Mouse (Mus musculus): Measurements from ENCODE around the gene Trmt1l.

DNA sequence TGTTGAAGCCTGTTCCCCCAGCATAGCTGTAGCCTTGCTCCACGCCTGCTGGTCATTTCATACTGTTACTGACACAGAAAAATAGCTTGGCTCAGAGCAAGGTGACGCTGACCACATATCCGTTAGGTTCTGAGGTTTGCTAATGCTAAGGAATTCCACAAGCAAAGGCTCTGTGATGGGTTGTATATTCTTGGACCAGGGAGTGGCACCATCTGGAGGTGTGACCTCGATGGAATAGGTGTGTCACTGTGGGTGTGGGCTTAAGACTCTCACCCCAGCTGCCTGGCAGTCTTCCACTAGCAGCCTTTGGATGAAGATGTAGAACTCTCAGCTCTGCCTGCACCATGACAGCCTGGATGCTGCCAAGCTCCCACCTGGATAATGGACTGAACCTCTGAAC, 38.2 kb downstream of the Trmt1l start:
- TF ChIP-seq CTCF (IDR thresholded peaks at IDR 0.05; ENCODE audit: extremely low read depth, insufficient read depth, insufficient read length, insufficient replicate concordance) (no peak), POLR2A (IDR thresholded peaks at IDR 0.05; ENCODE audit: low read depth, low read length) (no peak)
